Mouse (Mus musculus) kidney, adult 2 months (tissue): ENCODE results near the gene Lpin2.

ENCODE experiments used
- CTCF ChIP-seq: fragments of 200-500 bp; conservative IDR thresholded peaks from 2 replicates; pipeline ENCODE4 v1.5.1; 2011; ENCODE audit warnings: low read depth, mild to moderate bottlenecking, control low read depth, low read length, moderate library complexity, mixed read lengths; ENCODE audit not compliant: insufficient read depth, insufficient read length
- POLR2A ChIP-seq: fragments of 200-500 bp; IDR thresholded peaks from one replicate; pipeline ENCODE4 v1.6.1; 2011; ENCODE audit warnings: low read depth, low read length, control low read depth

GRCm38 (mm10) chr17:71287586-71287985 is 105.2 kb downstream of the Lpin2 start:
- no peak for TF ChIP-seq CTCF
- TF ChIP-seq POLR2A: no peak
